Comparison of ENCODE assay signal across 10 mouse cellular contexts in genomic region chr6:97252711-97253221, GRCm38 (mm10). TPM values are rescaled to one million over a fixed set of nuclear protein-coding genes. Genes with fewer than 3 reads are reported as not detected.
DNase-seq lines count a peak whose midpoint lies in the region; ATAC-seq lines count a peak whose summit lies in the region.
"Had no signal": no experiment of that assay in that cellular context is flagged by ENCODE, and none has a peak within 500 bp of the region (broad histone marks: within the 10 kb centered on the region; RNA-seq: fewer than 3 reads in every experiment).

Lmod3 (minus strand) TSS chr6:97252759.

- WGBS in embryonic facial prominence, embryonic 14.5 days = 22% methylated on average over 9 of the region's 9 CpGs
- WGBS in embryonic facial prominence, embryonic 10.5 days = 35% methylated on average over 9 of the region's 9 CpGs

- no peaks in the 10 kb centered on the region; the same call in 1 of the 2 replicates for H3K4me1 ChIP-seq in embryonic facial prominence, embryonic 14.5 days (ENCODE audit: control insufficient read depth, insufficient read depth, low read length)
- H3K4me1 ChIP-seq in embryonic facial prominence, embryonic 10.5 days = 0 out of 2 replicates have a peak, but pooled peaks cover 8% of the 10 kb centered on the region
- H3K4me1 ChIP-seq: embryonic facial prominence, embryonic 13.5 days; hindbrain, embryonic 12.5 days had no signal

- no peaks in the 10 kb centered on the region for H3K9me3 ChIP-seq in embryonic facial prominence, embryonic 14.5 days (ENCODE audit: control insufficient read depth, low read length)
- no peaks in the 10 kb centered on the region for H3K9me3 ChIP-seq in embryonic facial prominence, embryonic 10.5 days
- H3K9me3 ChIP-seq: embryonic facial prominence, embryonic 13.5 days; hindbrain, embryonic 12.5 days had no signal

- H3K9ac ChIP-seq in embryonic facial prominence, embryonic 14.5 days (ENCODE audit: low read depth, low read length) = no peak within 1 kb of the TSS
- H3K9ac ChIP-seq: embryonic facial prominence, embryonic 13.5 days; hindbrain, embryonic 12.5 days had no signal

- H3K4me3 ChIP-seq in embryonic facial prominence, embryonic 14.5 days (ENCODE audit: low read depth, low read length) = no peak within 1 kb of the TSS
- H3K4me3 ChIP-seq in embryonic facial prominence, embryonic 10.5 days = no peak within 1 kb of the TSS
- H3K4me3 ChIP-seq: embryonic facial prominence, embryonic 13.5 days; hindbrain, embryonic 12.5 days had no signal

- H3K27ac ChIP-seq in embryonic facial prominence, embryonic 14.5 days (replicated peaks; ENCODE audit: low read depth, low read length) = peak within 1 kb of the TSS; percentile 39; the same call in 1 of the 2 replicates
- no peak within 1 kb of the TSS for H3K27ac ChIP-seq in embryonic facial prominence, embryonic 10.5 days (replicated peaks)
- H3K27ac ChIP-seq: embryonic facial prominence, embryonic 13.5 days; hindbrain, embryonic 12.5 days had no signal

- H3K36me3 ChIP-seq in embryonic facial prominence, embryonic 14.5 days (ENCODE audit: control insufficient read depth, insufficient read depth, low read length) = no peaks in the 10 kb centered on the region
- no peaks in the 10 kb centered on the region for H3K36me3 ChIP-seq in embryonic facial prominence, embryonic 10.5 days (replicated peaks)
- H3K36me3 ChIP-seq: embryonic facial prominence, embryonic 13.5 days; hindbrain, embryonic 12.5 days had no signal

- H3K4me2 ChIP-seq in embryonic facial prominence, embryonic 14.5 days (ENCODE audit: low read depth, low read length) = no peak within 1 kb of the TSS
- H3K4me2 ChIP-seq: embryonic facial prominence, embryonic 13.5 days; hindbrain, embryonic 12.5 days had no signal

- ATAC-seq in embryonic facial prominence, embryonic 14.5 days (ENCODE audit: low read depth) = peak; percentile 70; the same call in 1 of the 2 replicates

- H3K27me3 ChIP-seq in embryonic facial prominence, embryonic 14.5 days (replicated peaks; ENCODE audit: control insufficient read depth, insufficient read depth, low read length) = no peaks in the 10 kb centered on the region
- H3K27me3 ChIP-seq in embryonic facial prominence, embryonic 10.5 days (replicated peaks; ENCODE audit: low read depth, poor library complexity, severe bottlenecking) = no peaks in the 10 kb centered on the region
- H3K27me3 ChIP-seq: hindbrain, embryonic 12.5 days had no signal

- intact Hi-C loops in heart, postnatal 10 days (cut with DNase I) = no loop called here

- peak; percentile 64 for DNase-seq in embryonic facial prominence, embryonic 14.5 days (ENCODE audit: low spot score)
- DNase-seq in embryonic facial prominence, embryonic 10.5 days (ENCODE audit: low spot score) = no peak
- peak; percentile 16 to 32 for DNase-seq in right cerebral cortex, adult 2 months (ENCODE audit: low spot score in 2 of 2)
- DNase-seq in right cerebral cortex, postnatal 10 days (ENCODE audit: low spot score in 2 of 2) = no peak
- peak; percentile 70 to 74 for DNase-seq in heart, postnatal 10 days
- no peak for DNase-seq in B cell, adult 2 months
- no peak for DNase-seq in thymus, postnatal 14 days
- DNase-seq in c-Kit-positive CD71-positive TER-119-positive erythroid progenitor cells, embryonic 14.5 days (ENCODE audit: low spot score) = no peak

RNA-seq across cellular contexts. Expression of gene Lmod3, which starts in this region (rescaled TPM):
- polyA plus RNA-seq in embryonic facial prominence, embryonic 14.5 days (2014; fragmentation: Nextera tagmentation; extraction: Ambion mirVana) = 17.1 and 21.6 TPM in 2 replicates
- polyA plus RNA-seq in embryonic facial prominence, embryonic 10.5 days (2016; fragmentation: Nextera tagmentation; extraction: Ambion mirVana) = not detected in 2 replicates
- 10 to 100 TPM; 45.8 to 66.3 TPM for total RNA-seq in heart, postnatal 10 days (2021)

Comparison
In these comparisons a context has a peak if more than half of its experiments do, and no peak if none do; other contexts are left out.
1. RNA of gene Lmod3 (polyA plus RNA-seq): 17.1 to 21.6 TPM in embryonic facial prominence, embryonic 14.5 days; not detected in embryonic facial prominence, embryonic 10.5 days; every median in the first group is over 10 times any median in the second.
2. DNase-seq: peak in embryonic facial prominence, embryonic 14.5 days (single experiment), right cerebral cortex, adult 2 months (2 of 2) and heart, postnatal 10 days (2 of 2); none in embryonic facial prominence, embryonic 10.5 days (single experiment), right cerebral cortex, postnatal 10 days (0 of 2), B cell, adult 2 months (0 of 2), thymus, postnatal 14 days (single experiment) and c-Kit-positive CD71-positive TER-119-positive erythroid progenitor cells, embryonic 14.5 days (single experiment).